Mouse (Mus musculus): ENCODE data around the gene Kcnab1.

- TF ChIP-seq CTCF (IDR thresholded peaks at IDR 0.05) (no peak), POLR2A (IDR thresholded peaks at IDR 0.05; ENCODE audit: insufficient read depth, low read depth, low read length) (no peak)
These were observed 66.6 kb downstream of the Kcnab1 start for GRCm38 (mm10) chr3:65175819-65176218.

Measured in heart, adult 2 months (tissue).